Comparison of ENCODE assay signal across 8 mouse cellular contexts in genomic region chr7:12880911-12881660, GRCm38 (mm10). TPM values are rescaled to one million over a fixed set of nuclear protein-coding genes. Genes with fewer than 3 reads are reported as not detected.
DNase-seq lines count a peak whose midpoint lies in the region; ATAC-seq lines count a peak whose summit lies in the region.

Zfp128 (plus strand) TSS chr7:12881177.

- peak within 1 kb of the TSS; percentile 78 for H3K9ac ChIP-seq in hindbrain, embryonic 14.5 days

- H3K4me3 ChIP-seq in hindbrain, embryonic 14.5 days (replicated peaks; ENCODE audit: low read length): peak within 1 kb of the TSS; percentile 76

- 0 out of 2 replicates have a peak within 1 kb of the TSS, but pooled peaks have one; percentile 44 for H3K27ac ChIP-seq in hindbrain, embryonic 14.5 days

- no peaks in the 10 kb centered on the region for H3K27me3 ChIP-seq in hindbrain, embryonic 14.5 days (ENCODE audit: control insufficient read depth, insufficient read depth, low read length)

- peak; percentile 96 for DNase-seq in R1 (ENCODE audit: low read depth, low spot score)
- peak; percentile 95 to 96 for DNase-seq in cerebellum, postnatal 25 days
- peak; percentile 90 to 92 for DNase-seq in frontal cortex, postnatal 25 days (ENCODE audit: low spot score in 2 of 2)
- peak; percentile 95 for DNase-seq in hindbrain, embryonic 14.5 days (ENCODE audit: low spot score)
- DNase-seq in layer of hippocampus, postnatal 36 days: peak; percentile 93 to 96
- DNase-seq in lung, postnatal 36 days: peak; percentile 98
- DNase-seq in retina, postnatal 1 day: peak; percentile 97
- DNase-seq in urinary bladder, adult 18-20 months (ENCODE audit: low spot score in 2 of 2): peak; percentile 89 to 92

- peak within 1 kb of the TSS; percentile 69 for H3K4me2 ChIP-seq in hindbrain, embryonic 14.5 days (replicated peaks)

- peaks cover 20% of the 10 kb centered on the region for H3K36me3 ChIP-seq in hindbrain, embryonic 14.5 days (replicated peaks; ENCODE audit: control insufficient read depth, insufficient read depth)

- H3K4me1 ChIP-seq in hindbrain, embryonic 14.5 days (replicated peaks; ENCODE audit: control insufficient read depth, insufficient read depth, low read length): peaks cover 14% of the 10 kb centered on the region

- WGBS in hindbrain, embryonic 14.5 days: 1% methylated on average over 35 of the region's 35 CpGs

- peak; percentile 98 for ATAC-seq in hindbrain, embryonic 14.5 days (ENCODE audit: low FRiP score)

- H3K9me3 ChIP-seq in hindbrain, embryonic 14.5 days (ENCODE audit: control insufficient read depth, low read length): no peaks in the 10 kb centered on the region

RNA-seq across cellular contexts. Expression of gene Zfp128, which starts in this region (rescaled TPM):
- 7.8 and 9.1 TPM in 2 replicates for polyA plus RNA-seq in hindbrain, embryonic 14.5 days (2014; fragmentation: Nextera tagmentation; extraction: Ambion mirVana)
- 1 to 10 TPM; 7.7 to 9.0 TPM for total RNA-seq in layer of hippocampus, postnatal 36 days (2021)

Comparison
In these comparisons a context has a peak if more than half of its experiments do, and no peak if none do; other contexts are left out.
1. Peak in every context shown above with its lines: DNase-seq, ATAC-seq, H3K4me3 ChIP-seq and H3K27ac ChIP-seq.